11 mouse cellular contexts compared by ENCODE assay signal in the genomic region with DNA sequence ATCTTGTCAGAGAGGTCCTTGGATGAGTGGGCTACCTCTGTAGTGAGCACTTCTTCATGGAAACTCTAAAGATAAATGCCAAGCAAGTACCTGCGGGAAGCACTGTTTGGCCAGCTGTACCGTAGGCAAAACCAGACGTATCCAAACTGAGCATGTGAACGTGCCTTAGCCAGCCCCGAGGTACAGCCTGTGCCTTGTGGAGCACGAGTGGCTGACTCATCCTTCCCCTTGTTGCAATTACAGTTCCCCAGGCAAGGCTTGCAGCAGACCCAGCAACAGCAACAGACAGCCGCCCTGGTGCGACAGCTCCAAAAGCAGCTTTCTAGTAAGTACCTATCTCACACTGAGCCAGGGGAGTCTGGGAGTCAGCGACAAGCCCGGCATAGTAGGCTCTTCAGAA. TPM values are rescaled to one million over a fixed set of nuclear protein-coding genes. Genes with fewer than 3 reads are reported as not detected.
DNase-seq lines count a peak whose midpoint lies in the region; ATAC-seq lines count a peak whose summit lies in the region.
"Had no signal": no experiment of that assay in that cellular context is flagged by ENCODE, and none has a peak within 500 bp of the region (broad histone marks: within the 10 kb centered on the region; RNA-seq: fewer than 3 reads in every experiment).

No protein-coding gene starts in this region.

- H3K36me3 ChIP-seq in forebrain, embryonic 10.5 days (replicated peaks): peaks cover 6% of the 10 kb centered on the region
- H3K36me3 ChIP-seq: hindbrain, embryonic 15.5 days; liver, embryonic 13.5 days had no signal

- H3K9me3 ChIP-seq in forebrain, embryonic 10.5 days: no peaks in the 10 kb centered on the region
- H3K9me3 ChIP-seq: hindbrain, embryonic 15.5 days; liver, embryonic 13.5 days had no signal

- ATAC-seq in monocyte, adult 5-6 weeks (replicated peaks; ENCODE audit: insufficient number of reproducible peaks, low FRiP score, low TSS enrichment, poor library complexity, severe bottlenecking): no peak

- H3K27me3 ChIP-seq in forebrain, embryonic 10.5 days (ENCODE audit: poor library complexity, severe bottlenecking): no peaks in the 10 kb centered on the region
- H3K27me3 ChIP-seq: hindbrain, embryonic 15.5 days; liver, embryonic 13.5 days had no signal

- 88% methylated on average over 10 of the region's 10 CpGs for WGBS in forebrain, embryonic 10.5 days

- H3K27ac ChIP-seq in forebrain, embryonic 10.5 days: no peak overlapping the region
- H3K27ac ChIP-seq: hindbrain, embryonic 15.5 days; liver, embryonic 13.5 days had no signal

- DNase-seq in frontal cortex, postnatal 36 days (ENCODE audit: low spot score in 2 of 2): peak; percentile 54 to 62
- no peak for DNase-seq in frontal cortex, postnatal 25 days (ENCODE audit: low spot score in 2 of 2)
- DNase-seq in monocyte, adult 2 months (ENCODE audit: low read depth in 1 of 2, low spot score in 2 of 2): peak; percentile 16 to 21
- peak; percentile 87 for DNase-seq in layer of hippocampus, adult 9-11 months
- peak; percentile 53 to 71 for DNase-seq in right cerebral cortex, postnatal 36 days (ENCODE audit: low spot score in 2 of 2)
- no peak for DNase-seq in ovary, postnatal 10 days (ENCODE audit: low spot score)
- no peak for DNase-seq in forebrain, embryonic 10.5 days (ENCODE audit: extremely low spot score, low spot score)
- DNase-seq: liver, embryonic 13.5 days; thymus, adult 18-20 months had no signal

- no peaks in the 10 kb centered on the region for H3K4me1 ChIP-seq in forebrain, embryonic 10.5 days
- H3K4me1 ChIP-seq: hindbrain, embryonic 15.5 days; liver, embryonic 13.5 days had no signal

- no peak overlapping the region for H3K4me3 ChIP-seq in forebrain, embryonic 10.5 days
- H3K4me3 ChIP-seq: hindbrain, embryonic 15.5 days; liver, embryonic 13.5 days had no signal

RNA-seq across cellular contexts. Expression of a gene that starts 31.6 kb away (rescaled TPM):
- total RNA-seq in monocyte, adult 5-6 weeks (2017): 0.10 TPM in 1 of 3 replicates, not detected in the others
- polyA plus RNA-seq in forebrain, embryonic 10.5 days (2016; fragmentation: Nextera tagmentation; extraction: Ambion mirVana): 2.3 and 2.6 TPM in 2 replicates

RNA-seq across cellular contexts. Expression of a gene that starts 49.9 kb away (rescaled TPM):
- total RNA-seq in monocyte, adult 5-6 weeks (2017): 1.3 to 22.3 TPM (median 6.2 TPM) in 3 replicates
- 0.62 and 0.63 TPM in 2 replicates for polyA plus RNA-seq in forebrain, embryonic 10.5 days (2016; fragmentation: Nextera tagmentation; extraction: Ambion mirVana)

Comparison
In these comparisons a context has a peak if more than half of its experiments do, and no peak if none do; other contexts are left out.
1. DNase-seq: peak in frontal cortex, postnatal 36 days (2 of 2), monocyte, adult 2 months (2 of 2), layer of hippocampus, adult 9-11 months (single experiment) and right cerebral cortex, postnatal 36 days (2 of 2); none in frontal cortex, postnatal 25 days (0 of 2), ovary, postnatal 10 days (single experiment) and forebrain, embryonic 10.5 days (single experiment).